Mouse (Mus musculus) lung, postnatal 10 days (tissue): ENCODE data around the gene P4ha1.
A peak's percentile ranks its signal among the peaks of the same experiment; 100 is the strongest.

ENCODE experiments used
- DNase-seq: peaks from one replicate; pipeline ENCODE4 v3.0.0; 2021

P4ha1 gene

GRCm38 (mm10) chr10:59324311-59325165, 1.4 kb downstream of the P4ha1 start:
- DNase-seq = peak; percentile 27

- no peak for DNase-seq
Measured at GRCm38 (mm10) chr10:59326612-59327315, 3.7 kb downstream of the P4ha1 start.

GRCm38 (mm10) chr10:59327316-59327710, 4.2 kb downstream of the P4ha1 start:
- no peak for DNase-seq

GRCm38 (mm10) chr10:59331546-59332256, 8.6 kb downstream of the P4ha1 start:
- no peak for DNase-seq

- DNase-seq = no peak
Measured at GRCm38 (mm10) chr10:59333400-59333799, 10.3 kb downstream of the P4ha1 start.

DNA sequence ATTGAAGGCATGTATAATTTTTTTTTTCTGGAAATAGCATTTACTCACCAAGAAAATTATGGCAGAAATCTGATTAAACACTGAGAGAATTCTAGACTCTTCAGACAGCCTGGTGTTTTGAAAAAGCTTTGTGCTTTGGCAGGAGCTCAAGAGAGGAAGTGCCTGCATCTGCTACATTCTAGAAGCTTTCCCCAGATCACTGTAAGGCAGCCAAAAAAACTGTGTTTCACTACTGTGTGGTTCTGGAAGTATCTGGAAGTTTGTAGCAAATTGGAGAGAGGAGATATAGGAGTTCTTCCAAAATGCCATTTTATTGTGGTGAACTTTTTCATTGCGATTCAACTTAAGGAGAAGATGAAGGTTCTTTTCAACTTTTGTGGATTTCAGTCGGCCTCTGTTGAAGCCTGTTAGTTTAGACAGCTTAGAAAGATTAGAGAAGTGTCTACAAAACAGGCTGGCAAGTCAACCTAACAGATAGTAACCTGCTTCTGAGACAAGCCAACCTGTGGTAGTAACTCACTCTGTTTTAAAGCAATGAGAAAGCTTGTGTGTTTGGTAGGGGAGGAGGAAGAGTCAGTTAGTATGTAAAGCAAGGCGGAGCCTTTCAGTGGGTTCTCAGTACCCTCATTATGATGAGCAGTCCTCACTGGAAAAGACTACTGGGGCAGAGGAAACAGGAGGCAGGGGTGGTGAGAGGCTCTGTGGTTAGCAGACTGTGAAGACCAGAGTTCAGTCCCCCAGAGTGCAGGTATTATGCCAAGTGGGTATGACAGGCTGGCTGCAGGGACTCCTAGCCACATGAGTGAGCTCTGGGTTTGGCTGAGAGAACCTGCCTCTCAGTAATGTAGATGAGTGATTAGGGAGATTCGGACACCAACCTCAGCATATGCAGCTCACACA, 12.1 kb downstream of the P4ha1 start:
- peak; percentile 77 for DNase-seq

- no peak for DNase-seq
Measured at GRCm38 (mm10) chr10:59336124-59336523, 13.0 kb downstream of the P4ha1 start.

DNA sequence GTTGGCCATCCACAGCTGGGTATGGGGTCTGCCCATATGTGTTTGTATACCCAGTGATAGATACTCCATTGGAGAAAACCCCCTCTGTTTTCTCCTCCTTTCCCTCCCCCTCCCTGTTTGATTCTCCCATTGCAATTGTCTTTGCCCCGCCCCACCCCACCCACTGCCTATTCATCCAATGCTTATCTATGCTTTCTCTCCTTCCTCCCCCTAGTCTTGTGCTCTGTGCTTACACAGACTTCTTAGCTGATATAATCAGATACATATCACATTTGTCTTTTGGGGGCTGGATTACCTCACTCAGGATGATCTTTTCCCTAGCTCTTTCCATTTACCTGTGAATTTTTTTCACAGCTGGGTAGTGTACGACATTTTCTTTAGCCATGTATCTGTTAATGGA, 23.5 kb downstream of the P4ha1 start:
- no peak for DNase-seq

GRCm38 (mm10) chr10:59348200-59348599, 25.1 kb downstream of the P4ha1 start:
- no peak for DNase-seq

GRCm38 (mm10) chr10:59349536-59349935, 26.4 kb downstream of the P4ha1 start:
- DNase-seq = no peak

GRCm38 (mm10) chr10:59353065-59353464, 30.0 kb downstream of the P4ha1 start:
- DNase-seq = no peak

- DNase-seq = no peak
Measured at GRCm38 (mm10) chr10:59354120-59354519, 31.0 kb downstream of the P4ha1 start.

DNA sequence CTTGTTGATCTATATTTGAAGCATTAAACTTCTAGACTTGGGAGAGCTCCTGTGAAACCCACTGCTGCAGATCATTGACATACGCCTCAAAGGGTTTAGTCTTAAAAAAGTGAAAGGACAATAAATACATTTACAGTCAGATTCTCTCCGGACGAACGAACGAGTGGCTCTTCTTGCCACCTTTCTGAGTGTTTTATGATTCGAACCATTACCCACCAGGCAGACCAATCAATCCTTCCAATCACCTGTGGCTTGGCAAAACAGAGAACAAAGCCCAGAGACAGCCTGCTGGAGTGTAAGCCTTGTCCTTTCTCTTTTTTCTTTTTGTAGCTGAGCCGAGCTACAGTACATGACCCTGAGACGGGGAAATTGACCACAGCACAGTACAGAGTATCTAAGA, 31.9 kb downstream of the P4ha1 start:
- no peak for DNase-seq

DNA sequence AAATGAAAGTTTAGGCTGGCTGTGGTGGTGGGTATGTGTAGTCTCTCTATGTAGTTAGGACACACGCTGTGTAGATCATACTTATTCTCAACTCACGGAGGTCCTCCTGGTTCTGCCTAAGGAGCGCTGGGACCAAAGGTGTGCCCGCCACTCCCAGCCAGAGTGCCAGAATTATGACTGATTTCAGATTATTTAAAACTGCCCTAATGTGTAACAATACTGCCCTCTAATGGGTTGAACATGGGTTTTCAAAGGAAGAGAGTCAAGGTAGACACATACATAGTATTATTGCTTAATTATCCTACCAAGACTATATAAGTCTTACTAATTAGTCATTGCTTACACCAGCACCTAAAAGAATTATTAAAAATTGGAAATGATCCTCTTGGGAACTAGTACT, 35.6 kb downstream of the P4ha1 start:
- DNase-seq = peak; percentile 12

GRCm38 (mm10) chr10:59363208-59363607, 40.1 kb downstream of the P4ha1 start:
- DNase-seq = no peak

DNA sequence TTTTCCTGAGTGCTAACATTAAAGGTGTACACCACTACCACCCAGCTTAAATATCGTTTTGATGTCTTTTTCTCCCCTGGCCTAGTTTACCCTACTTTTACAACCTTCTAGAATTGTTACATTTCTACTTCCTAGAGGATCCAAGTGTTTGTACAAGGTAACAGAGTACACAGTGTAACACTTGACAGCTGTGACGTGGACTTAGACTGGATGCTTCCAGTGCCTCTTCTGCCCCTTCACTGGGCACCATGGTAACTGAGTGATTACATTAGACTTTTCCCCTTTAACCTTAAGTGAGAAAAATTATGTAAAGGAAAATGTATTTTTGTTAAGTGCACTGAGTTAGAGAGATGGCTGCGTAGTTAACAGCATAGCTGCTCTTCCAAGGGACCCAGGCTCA, 41.5 kb downstream of the P4ha1 start:
- DNase-seq = peak; percentile 43

DNA sequence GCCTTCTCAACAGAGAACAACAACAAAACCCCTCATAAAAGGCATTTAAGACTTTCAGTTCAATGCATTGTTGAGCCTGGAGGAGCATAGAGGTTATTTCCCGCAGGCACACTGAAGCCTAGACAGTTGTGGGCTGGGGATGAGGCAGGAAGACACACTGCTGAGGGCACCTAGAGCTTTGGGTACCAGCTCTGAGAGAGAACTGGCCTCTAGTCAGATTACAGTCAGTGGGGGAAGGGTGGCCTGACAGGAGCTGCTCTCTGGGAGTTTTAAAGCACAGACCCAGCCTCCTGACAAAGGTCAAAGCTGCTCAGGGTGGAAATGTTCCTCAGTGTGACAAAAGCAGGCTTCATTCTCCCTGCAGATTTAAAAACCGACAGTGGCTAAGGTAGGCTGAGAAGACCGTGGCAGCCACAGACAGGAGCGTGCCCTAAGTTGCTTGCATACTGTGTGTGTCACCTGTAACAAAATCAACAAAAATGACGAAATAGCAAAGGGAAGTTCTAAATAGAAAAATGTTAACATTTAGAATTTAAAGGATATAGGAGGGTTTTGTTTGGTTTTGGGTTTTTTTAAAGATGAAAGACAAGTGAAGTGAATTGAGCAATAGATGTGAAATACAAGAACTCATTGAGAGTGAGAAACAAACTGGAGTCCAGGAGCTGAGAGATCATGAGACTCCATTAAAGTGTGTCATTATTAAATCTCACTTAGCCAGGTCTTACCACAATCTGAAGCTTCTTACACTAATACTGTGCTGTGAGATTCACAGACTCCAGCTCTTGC, 42.9 kb downstream of the P4ha1 start:
- DNase-seq = no peak

- no peak for DNase-seq
Measured at GRCm38 (mm10) chr10:59366746-59367145, 43.6 kb downstream of the P4ha1 start.

GRCm38 (mm10) chr10:59367206-59367605, 44.1 kb downstream of the P4ha1 start:
- DNase-seq = no peak

DNA sequence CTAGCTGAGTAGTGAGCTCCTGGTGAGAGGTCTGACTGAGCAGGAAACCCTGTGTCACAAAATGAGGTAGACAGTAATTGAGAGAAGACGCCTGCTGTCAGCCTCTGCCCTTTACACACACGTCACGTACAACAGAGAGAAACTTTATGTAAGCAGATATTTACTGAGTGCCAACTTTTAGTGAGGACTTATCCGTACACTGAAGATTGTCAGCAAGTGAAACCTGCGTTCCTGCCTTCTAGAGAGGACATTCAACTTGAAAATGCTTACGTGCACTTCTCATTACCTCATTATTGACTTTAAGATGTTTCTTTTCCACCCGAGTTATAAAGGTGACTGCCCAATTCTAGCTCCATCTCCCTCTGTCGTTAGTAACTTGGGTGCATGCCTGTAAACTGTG, 45.6 kb downstream of the P4ha1 start:
- DNase-seq = no peak

- no peak for DNase-seq
Measured at GRCm38 (mm10) chr10:59369426-59369825, 46.3 kb downstream of the P4ha1 start.

DNA sequence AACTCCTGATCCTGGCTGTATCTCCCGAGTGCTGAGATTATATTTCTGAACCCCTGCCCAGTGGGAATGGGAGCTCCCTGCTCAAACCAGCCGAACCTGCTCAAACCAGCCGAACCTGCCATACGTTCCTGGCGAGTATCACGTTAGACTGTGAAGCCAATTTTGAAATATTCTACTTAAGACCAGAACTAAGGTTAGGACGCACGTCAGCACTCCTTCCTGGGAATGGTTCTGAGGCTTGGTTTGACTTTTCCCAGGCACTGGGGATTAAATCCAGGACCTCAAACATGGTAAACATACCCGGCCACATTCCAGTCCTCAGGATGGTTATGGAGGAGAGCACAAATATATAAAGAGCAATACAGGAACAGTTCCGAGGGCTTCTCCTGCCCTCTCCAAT, 54.8 kb downstream of the P4ha1 start:
- no peak for DNase-seq
